Mouse (Mus musculus) central nervous system, embryonic 11.5 days (tissue): Measurements from ENCODE around the gene Ctnnd1. TPM values are rescaled to one million over a fixed set of nuclear protein-coding genes. Genes with fewer than 3 reads are reported as not detected.

Experiments used
- polyA plus RNA-seq: library from polyadenylated mRNA; depleted of rRNA; stranded (reverse); fragments of >200 nt; gene quantifications from 2 replicates; pipeline ENCODE4 v1.2.3, GENCODE M21; 2012; rRNA removed

Gene Ctnnd1
- 71.0 and 78.3 TPM in 2 replicates for polyA plus RNA-seq

GRCm38 (mm10) chr2:84650464-84651195, at the start of gene Ctnnd1:
Ctnnd1 (minus strand) TSS chr2:84650765.

GRCm38 (mm10) chr2:84679016-84679415, 28.5 kb upstream of the Ctnnd1 start, which contains the start of gene Tmx2:
Tmx2 (minus strand) TSS chr2:84679140.

DNA sequence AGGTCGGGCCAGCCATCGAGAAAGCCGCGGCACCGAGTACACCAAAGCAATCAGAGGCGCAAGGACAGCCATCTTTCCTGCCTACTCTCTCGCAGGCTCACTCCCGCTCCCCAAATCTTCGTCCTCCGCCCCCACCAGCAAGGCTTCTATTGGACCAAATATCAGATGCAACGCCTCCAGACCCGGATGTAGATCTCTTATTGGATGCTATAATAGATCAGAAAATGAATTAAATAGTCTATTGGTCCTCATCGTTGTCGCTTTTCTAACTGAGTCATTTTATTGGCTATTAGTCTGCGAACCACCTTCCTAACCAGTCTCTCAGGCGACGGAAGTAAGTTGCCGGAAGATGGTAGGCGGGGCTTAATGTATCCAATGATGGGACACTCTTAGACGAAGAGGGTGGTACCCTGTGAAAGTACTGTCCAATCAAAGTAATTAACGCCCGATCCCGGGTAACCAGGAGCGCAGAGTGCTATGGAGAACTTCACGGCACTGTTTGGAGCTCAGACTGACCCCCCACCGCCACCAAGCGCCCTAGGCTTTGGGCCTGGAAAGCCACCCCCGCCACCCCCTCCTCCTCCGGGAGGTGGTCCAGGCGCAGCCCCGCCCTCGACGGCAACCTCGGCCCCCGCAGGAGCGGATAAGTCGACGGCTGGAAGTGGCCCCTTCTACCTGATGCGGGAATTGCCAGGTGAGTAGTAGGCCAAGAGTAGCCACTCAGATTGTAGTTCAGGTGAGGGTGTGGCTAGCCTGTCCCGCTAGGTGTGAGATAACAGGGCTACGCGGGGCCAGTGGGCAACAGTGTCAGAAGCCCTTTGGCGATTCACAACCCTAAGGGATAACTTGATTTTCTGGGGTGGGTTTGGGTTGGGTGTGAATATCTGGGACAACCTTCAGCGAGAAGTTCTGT, 27.7 kb upstream of the Ctnnd1 start, which contains the start of the genes Gm28635 and Med19:
Gm28635 (minus strand) TSS at position 74 of the 913 bp plus-strand sequence.
Med19 (plus strand) TSS at position 435 of the 913 bp plus-strand sequence.

DNA sequence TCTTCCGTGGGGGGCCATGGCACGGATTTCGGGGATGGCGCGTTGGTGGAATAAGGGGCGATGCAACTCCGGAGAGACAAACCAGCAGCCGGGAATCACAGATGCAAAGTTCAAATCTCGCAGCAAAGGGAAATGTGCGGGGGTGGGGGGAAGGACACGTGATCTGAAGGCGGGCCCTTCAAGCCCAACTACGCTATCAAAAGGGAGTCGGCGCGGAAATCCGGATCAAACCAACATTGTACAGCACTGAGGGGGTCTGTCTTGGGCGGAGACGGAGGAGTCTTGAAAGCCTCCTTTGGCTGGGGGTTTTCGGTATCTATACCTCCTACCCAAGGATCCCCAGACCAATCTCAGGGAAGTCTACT, 20.0 kb upstream of the Ctnnd1 start, which contains the start of gene Selenoh:
Selenoh (minus strand) TSS at position 202 of the 365 bp plus-strand sequence.

GRCm38 (mm10) chr2:84658806-84659205, 8.2 kb upstream of the Ctnnd1 start, which contains the start of gene Btbd18:
Btbd18 (plus strand) TSS chr2:84659079.

Other genes with a start within 250 kb of the Ctnnd1 start
- gene Calcrl, start 225.4 kb downstream of the Ctnnd1 start, polyA plus RNA-seq, result 3.1 and 8.7 TPM in 2 replicates
- gene Tfpi, start 174.0 kb downstream of the Ctnnd1 start, polyA plus RNA-seq, result 14.0 and 20.9 TPM in 2 replicates
- gene Btbd18, start 8.3 kb upstream of the Ctnnd1 start, polyA plus RNA-seq, result 0.01 and 0.05 TPM in 2 replicates
- gene Selenoh, start 20.0 kb upstream of the Ctnnd1 start, polyA plus RNA-seq, result 342 and 519 TPM in 2 replicates
- not detected in 2 replicates for gene Gm28635, start 27.3 kb upstream of the Ctnnd1 start, polyA plus RNA-seq
- 31.4 and 31.9 TPM in 2 replicates for gene Med19, start 27.6 kb upstream of the Ctnnd1 start, polyA plus RNA-seq
- 128 and 209 TPM in 2 replicates for gene Tmx2, start 28.4 kb upstream of the Ctnnd1 start, polyA plus RNA-seq
- 21.0 and 34.9 TPM in 2 replicates for gene Zdhhc5, start 64.4 kb upstream of the Ctnnd1 start, polyA plus RNA-seq
- gene Clp1, start 76.6 kb upstream of the Ctnnd1 start, polyA plus RNA-seq, result 26.7 and 28.5 TPM in 2 replicates
- gene Ypel4, start 83.3 kb upstream of the Ctnnd1 start, polyA plus RNA-seq, result 23.8 and 26.2 TPM in 2 replicates
- gene Gm19426, start 92.9 kb upstream of the Ctnnd1 start, polyA plus RNA-seq, result 15.6 and 52.5 TPM in 2 replicates
- gene Serping1, start 124.7 kb upstream of the Ctnnd1 start, polyA plus RNA-seq, result 20.3 and 28.2 TPM in 2 replicates
- gene Ube2l6, start 148.1 kb upstream of the Ctnnd1 start, polyA plus RNA-seq, result 36.1 and 53.2 TPM in 2 replicates
- 0.05 and 0.21 TPM in 2 replicates for gene Smtnl1, start 171.9 kb upstream of the Ctnnd1 start, polyA plus RNA-seq
- gene Timm10, start 176.2 kb upstream of the Ctnnd1 start, polyA plus RNA-seq, result 68.3 and 99.3 TPM in 2 replicates
- 13.6 and 24.5 TPM in 2 replicates for gene Slc43a1, start 188.1 kb upstream of the Ctnnd1 start, polyA plus RNA-seq
- gene Rtn4rl2, start 235.9 kb upstream of the Ctnnd1 start, polyA plus RNA-seq, result 4.2 and 5.0 TPM in 2 replicates